Mouse (Mus musculus): ENCODE measurements at regions not wholly inside any gene's neighbourhood (a gene's known extent, or its start where the extent isn't known, plus 50 kb on each side); places are given as distances from the start of the nearest gene placed in this dataset.

GRCm38 (mm10) chr16:95198795-95199563 is 58.4 kb upstream of the Kcnj15 start:
- TF ChIP-seq CTCF (IDR thresholded peaks at IDR 0.05; ENCODE audit: low read depth) (no peak), EP300 (IDR thresholded peaks at IDR 0.05; ENCODE audit: low read depth) (no peak)
